ENCODE assay signal across 7 mouse cellular contexts in genomic region chr7:97330931-97331645, GRCm38 (mm10). TPM values are rescaled to one million over a fixed set of nuclear protein-coding genes. Genes with fewer than 3 reads are reported as not detected.
DNase-seq lines count a peak whose midpoint lies in the region; ATAC-seq and TF ChIP-seq lines count a peak whose summit lies in the region.

No protein-coding gene starts in this region.

- H3K36me3 ChIP-seq in hindbrain, embryonic 11.5 days (ENCODE audit: control insufficient read depth, insufficient read depth, low read length) = no peaks in the 10 kb centered on the region
- no peaks in the 10 kb centered on the region for H3K36me3 ChIP-seq in midbrain, embryonic 15.5 days (replicated peaks)

- TF ChIP-seq POLR2A in lung, adult 2 months (IDR thresholded peaks at IDR 0.05; ENCODE audit: borderline replicate concordance, extremely low read depth, low read depth, low read length) = no peak

- DNase-seq in lung, adult 2 months = no peak
- no peak for DNase-seq in lung, postnatal 14 days
- DNase-seq in cerebellum, postnatal 14 days = peak; percentile 33 to 36
- no peak for DNase-seq in hindbrain, embryonic 11.5 days (ENCODE audit: low spot score)
- DNase-seq in layer of hippocampus, postnatal 14 days (ENCODE audit: low spot score in 2 of 2) = no peak
- DNase-seq in gastrocnemius, postnatal 10 days = no peak

- H3K4me3 ChIP-seq in lung, adult 2 months (replicated peaks; ENCODE audit: extremely low read depth, low read depth, low read length) = peak overlapping the region; percentile 99
- H3K4me3 ChIP-seq in hindbrain, embryonic 11.5 days (ENCODE audit: low read depth, low read length) = peak overlapping the region; percentile 81
- peak overlapping the region; percentile 80 for H3K4me3 ChIP-seq in midbrain, embryonic 15.5 days

- peaks cover 6% of the 10 kb centered on the region for H3K27me3 ChIP-seq in hindbrain, embryonic 11.5 days (ENCODE audit: control insufficient read depth, insufficient read depth, low read length)
- H3K27me3 ChIP-seq in midbrain, embryonic 15.5 days (replicated peaks) = peaks cover 11% of the 10 kb centered on the region

- H3K9me3 ChIP-seq in hindbrain, embryonic 11.5 days (ENCODE audit: control insufficient read depth, low read length) = no peaks in the 10 kb centered on the region
- H3K9me3 ChIP-seq in midbrain, embryonic 15.5 days = no peaks in the 10 kb centered on the region

- H3K9ac ChIP-seq in hindbrain, embryonic 11.5 days (ENCODE audit: low read depth, low read length) = peak overlapping the region; percentile 64
- H3K9ac ChIP-seq in midbrain, embryonic 15.5 days = peak overlapping the region; percentile 61

- TF ChIP-seq CTCF in lung, adult 2 months (IDR thresholded peaks at IDR 0.05; ENCODE audit: insufficient read depth, low read length) = no peak

- WGBS in lung, adult 2 months = 58% methylated on average over 11 of the region's 11 CpGs
- 69% methylated on average over 11 of the region's 11 CpGs for WGBS in hindbrain, embryonic 11.5 days
- 69% methylated on average over 11 of the region's 11 CpGs for WGBS in midbrain, embryonic 15.5 days

- no peak for ATAC-seq in hindbrain, embryonic 11.5 days (ENCODE audit: low FRiP score)
- ATAC-seq in midbrain, embryonic 15.5 days (replicated peaks) = no peak; the same call in 1 of the 2 replicates

- peak overlapping the region; percentile 71 for H3K4me2 ChIP-seq in hindbrain, embryonic 11.5 days (replicated peaks; ENCODE audit: low read depth, low read length)
- peak overlapping the region; percentile 67 for H3K4me2 ChIP-seq in midbrain, embryonic 15.5 days

- H3K27ac ChIP-seq in hindbrain, embryonic 11.5 days (ENCODE audit: low read depth, low read length) = no peak overlapping the region
- H3K27ac ChIP-seq in midbrain, embryonic 15.5 days = no peak overlapping the region

- peaks cover 4% of the 10 kb centered on the region; the same call in 1 of the 2 replicates for H3K4me1 ChIP-seq in lung, adult 2 months (ENCODE audit: control insufficient read depth, insufficient read depth, low read length)
- H3K4me1 ChIP-seq in hindbrain, embryonic 11.5 days (replicated peaks; ENCODE audit: control insufficient read depth, insufficient read depth, low read length) = no peaks in the 10 kb centered on the region
- H3K4me1 ChIP-seq in midbrain, embryonic 15.5 days = peaks cover 36% of the 10 kb centered on the region

RNA-seq across cellular contexts. Expression of gene Usp35, which starts 0.7 kb away (rescaled TPM):
- polyA plus RNA-seq in lung, adult 2 months (2012; rRNA removed) = 5.3 and 9.2 TPM in 2 replicates
- 2.7 and 2.9 TPM in 2 replicates for polyA plus RNA-seq in hindbrain, embryonic 11.5 days (2014; fragmentation: Nextera tagmentation; extraction: Ambion mirVana)
- polyA plus RNA-seq in midbrain, embryonic 15.5 days (2015; fragmentation: Nextera tagmentation; extraction: Ambion mirVana) = 4.8 and 5.3 TPM in 2 replicates
- total RNA-seq in layer of hippocampus, postnatal 14 days (2021) = 10 to 100 TPM; 11.9 to 12.4 TPM
- 1 to 10 TPM; 1.3 to 2.0 TPM for total RNA-seq in gastrocnemius, postnatal 10 days (2021)

RNA-seq across cellular contexts. Expression of gene Kctd21, which starts 1.0 kb away (rescaled TPM):
- polyA plus RNA-seq in lung, adult 2 months (2012; rRNA removed) = 7.9 and 11.5 TPM in 2 replicates
- polyA plus RNA-seq in hindbrain, embryonic 11.5 days (2014; fragmentation: Nextera tagmentation; extraction: Ambion mirVana) = 6.1 and 6.8 TPM in 2 replicates
- polyA plus RNA-seq in midbrain, embryonic 15.5 days (2015; fragmentation: Nextera tagmentation; extraction: Ambion mirVana) = 8.1 and 8.3 TPM in 2 replicates
- total RNA-seq in layer of hippocampus, postnatal 14 days (2021) = 10 to 100 TPM in 1 of 2 experiments, 1 to 10 TPM in 1; 8.9 to 11.5 TPM
- total RNA-seq in gastrocnemius, postnatal 10 days (2021) = 1 to 10 TPM; 1.3 to 2.3 TPM

RNA-seq across cellular contexts. Expression of gene Alg8, which starts 40.3 kb away (rescaled TPM):
- polyA plus RNA-seq in lung, adult 2 months (2012; rRNA removed) = 7.4 and 9.3 TPM in 2 replicates
- 31.9 and 33.3 TPM in 2 replicates for polyA plus RNA-seq in hindbrain, embryonic 11.5 days (2014; fragmentation: Nextera tagmentation; extraction: Ambion mirVana)
- 12.9 and 14.2 TPM in 2 replicates for polyA plus RNA-seq in midbrain, embryonic 15.5 days (2015; fragmentation: Nextera tagmentation; extraction: Ambion mirVana)
- 10 to 100 TPM; 11.4 TPM for total RNA-seq in layer of hippocampus, postnatal 14 days (2021)
- 1 to 10 TPM; 5.3 to 7.2 TPM for total RNA-seq in gastrocnemius, postnatal 10 days (2021)

Comparison
In these comparisons a context has a peak if more than half of its experiments do, and no peak if none do; other contexts are left out.
1. DNase-seq: peak in cerebellum, postnatal 14 days (2 of 2); none in lung, adult 2 months (single experiment), lung, postnatal 14 days (single experiment), hindbrain, embryonic 11.5 days (single experiment), layer of hippocampus, postnatal 14 days (0 of 2) and gastrocnemius, postnatal 10 days (single experiment).
2. Peak in every context shown above with its lines, with median percentiles within 50 percentile points of each other: H3K4me3 ChIP-seq.